8 mouse cellular contexts compared by ENCODE assay signal in genomic region chr10:30979766-30980165, GRCm38 (mm10).
DNase-seq lines count a peak whose midpoint lies in the region; ATAC-seq lines count a peak whose summit lies in the region.

No protein-coding gene starts in this region.

- WGBS in embryonic facial prominence, embryonic 15.5 days = 6% methylated on average over 3 of the region's 3 CpGs
- WGBS in hindbrain, embryonic 15.5 days = 15% methylated on average over 3 of the region's 3 CpGs
- WGBS in neural tube, embryonic 12.5 days = 18% methylated on average over 3 of the region's 3 CpGs

- 0 out of 2 replicates have a peak overlapping the region, but pooled peaks have one; percentile 24 for H3K27ac ChIP-seq in embryonic facial prominence, embryonic 15.5 days (replicated peaks)
- H3K27ac ChIP-seq in hindbrain, embryonic 15.5 days (replicated peaks) = no peak overlapping the region
- no peak overlapping the region for H3K27ac ChIP-seq in neural tube, embryonic 12.5 days

- no peaks in the 10 kb centered on the region for H3K36me3 ChIP-seq in embryonic facial prominence, embryonic 15.5 days
- H3K36me3 ChIP-seq in hindbrain, embryonic 15.5 days = no peaks in the 10 kb centered on the region
- no peaks in the 10 kb centered on the region for H3K36me3 ChIP-seq in neural tube, embryonic 12.5 days

- intact Hi-C loops in gastrocnemius, postnatal 14 days (cut with DNase I; ENCODE audit: low total_unique reads) = no loop called here

- H3K27me3 ChIP-seq in embryonic facial prominence, embryonic 15.5 days = no peaks in the 10 kb centered on the region
- no peaks in the 10 kb centered on the region for H3K27me3 ChIP-seq in hindbrain, embryonic 15.5 days
- H3K27me3 ChIP-seq in neural tube, embryonic 12.5 days (replicated peaks) = peaks cover 3% of the 10 kb centered on the region; the same call in 1 of the 2 replicates

- peak overlapping the region; percentile 29 for H3K4me3 ChIP-seq in embryonic facial prominence, embryonic 15.5 days (replicated peaks)
- H3K4me3 ChIP-seq in hindbrain, embryonic 15.5 days = peak overlapping the region; percentile 21; the same call in 1 of the 2 replicates
- H3K4me3 ChIP-seq in neural tube, embryonic 12.5 days = no peak overlapping the region

- peak overlapping the region; percentile 47 for H3K4me2 ChIP-seq in embryonic facial prominence, embryonic 15.5 days (replicated peaks)
- H3K4me2 ChIP-seq in hindbrain, embryonic 15.5 days = peak overlapping the region; percentile 54
- H3K4me2 ChIP-seq in neural tube, embryonic 12.5 days (replicated peaks) = peak overlapping the region; percentile 49

- 0 out of 2 replicates have a peak, but pooled peaks cover 3% of the 10 kb centered on the region for H3K4me1 ChIP-seq in embryonic facial prominence, embryonic 15.5 days
- H3K4me1 ChIP-seq in hindbrain, embryonic 15.5 days (replicated peaks) = peaks cover 13% of the 10 kb centered on the region; the same call in 1 of the 2 replicates
- peaks cover 9% of the 10 kb centered on the region for H3K4me1 ChIP-seq in neural tube, embryonic 12.5 days

- no peak overlapping the region for H3K9ac ChIP-seq in embryonic facial prominence, embryonic 15.5 days
- no peak overlapping the region for H3K9ac ChIP-seq in hindbrain, embryonic 15.5 days
- H3K9ac ChIP-seq in neural tube, embryonic 12.5 days = no peak overlapping the region

- ATAC-seq in embryonic facial prominence, embryonic 15.5 days (ENCODE audit: insufficient number of reproducible peaks, low FRiP score, low TSS enrichment, low read depth) = 0 out of 2 replicates have a peak, but pooled peaks have one; percentile 34
- no peak for ATAC-seq in hindbrain, embryonic 15.5 days (ENCODE audit: low FRiP score, low read depth)
- ATAC-seq in neural tube, embryonic 12.5 days (ENCODE audit: low FRiP score, low read depth) = peak; percentile 52
- no peak for ATAC-seq in granulocyte monocyte progenitor cell, adult 5-6 weeks (replicated peaks; ENCODE audit: poor library complexity, severe bottlenecking)

- peak; percentile 3 to 4 for DNase-seq in layer of hippocampus, postnatal 36 days
- no peak for DNase-seq in layer of hippocampus, adult 9-10 months (ENCODE audit: low spot score)
- DNase-seq in left cerebral cortex, adult 18-20 months (ENCODE audit: low spot score in 2 of 2) = no peak
- DNase-seq in gastrocnemius, postnatal 14 days = no peak

- H3K9me3 ChIP-seq in embryonic facial prominence, embryonic 15.5 days (replicated peaks) = no peaks in the 10 kb centered on the region
- H3K9me3 ChIP-seq in hindbrain, embryonic 15.5 days = no peaks in the 10 kb centered on the region
- H3K9me3 ChIP-seq in neural tube, embryonic 12.5 days = no peaks in the 10 kb centered on the region

Comparison
In these comparisons a context has a peak if more than half of its experiments do, and no peak if none do; other contexts are left out.
1. DNase-seq: peak in layer of hippocampus, postnatal 36 days (2 of 2); none in layer of hippocampus, adult 9-10 months (single experiment), left cerebral cortex, adult 18-20 months (0 of 2) and gastrocnemius, postnatal 14 days (single experiment).
2. ATAC-seq: peak in embryonic facial prominence, embryonic 15.5 days (single experiment) and neural tube, embryonic 12.5 days (single experiment); none in hindbrain, embryonic 15.5 days (single experiment) and granulocyte monocyte progenitor cell, adult 5-6 weeks (single experiment).
3. Peak in every context shown above with its lines, with median percentiles within 50 percentile points of each other: H3K4me2 ChIP-seq.